Mouse (Mus musculus) ovary, adult 10 weeks (tissue): ENCODE data around the gene Csn1s2b. TPM values are rescaled to one million over a fixed set of nuclear protein-coding genes. Genes with fewer than 3 reads are reported as not detected.

ENCODE experiments used
- polyA plus RNA-seq: library from polyadenylated mRNA; stranded (reverse); fragments of 350-450 nt; fragmentation: Illumina TruSeq; extraction: RNeasy Lipid Tissue Mini Kit (QIAGEN cat#74804); gene quantifications from one replicate; pipeline ENCODE4 v1.2.3, GENCODE M21; 2014

The Csn1s2b gene
- polyA plus RNA-seq = not detected

DNA sequence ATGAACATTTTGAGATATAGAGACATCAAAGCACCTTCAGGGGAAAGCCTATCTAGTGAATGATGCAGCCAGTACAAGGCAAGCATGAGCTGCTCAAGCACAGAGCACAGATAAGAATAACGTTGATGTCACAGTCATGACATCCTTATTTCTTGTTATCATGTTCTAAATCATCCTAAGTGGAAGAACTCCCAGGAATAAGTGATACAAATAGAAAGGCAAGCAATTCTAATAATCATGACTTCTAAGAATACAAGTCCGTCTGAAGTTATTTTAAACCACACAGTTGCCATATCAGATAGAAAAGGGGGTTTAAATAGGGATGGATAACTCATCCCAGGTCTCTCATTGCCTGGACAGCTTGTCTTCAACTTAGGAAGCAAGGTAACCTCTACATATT, at the start of gene Csn1s2b:
Gene Csn1s2b, plus strand, starts transcription at position 301 of the 400 bp plus-strand sequence.

DNA sequence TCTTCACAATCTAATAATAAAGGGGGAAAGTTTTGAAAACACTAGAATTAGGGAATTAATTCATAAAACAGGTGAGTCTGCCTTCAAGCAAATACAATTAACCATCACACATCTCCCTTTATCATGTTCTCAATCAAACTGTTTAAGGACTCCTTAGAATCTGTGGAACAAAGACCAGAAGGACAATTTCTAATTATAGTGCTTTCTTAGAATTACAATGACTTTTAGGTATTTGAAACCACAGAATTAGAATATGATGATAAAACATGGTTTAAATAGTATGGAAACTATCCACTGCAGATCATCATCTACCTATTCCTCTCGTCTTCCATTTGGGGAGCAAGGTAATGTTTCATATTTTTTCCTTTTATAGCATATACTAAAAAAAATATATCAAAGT, 33.6 kb upstream of the Csn1s2b start, which contains the start of gene Csn1s2a:
Gene Csn1s2a, plus strand, starts transcription at position 301 of the 400 bp plus-strand sequence.

DNA sequence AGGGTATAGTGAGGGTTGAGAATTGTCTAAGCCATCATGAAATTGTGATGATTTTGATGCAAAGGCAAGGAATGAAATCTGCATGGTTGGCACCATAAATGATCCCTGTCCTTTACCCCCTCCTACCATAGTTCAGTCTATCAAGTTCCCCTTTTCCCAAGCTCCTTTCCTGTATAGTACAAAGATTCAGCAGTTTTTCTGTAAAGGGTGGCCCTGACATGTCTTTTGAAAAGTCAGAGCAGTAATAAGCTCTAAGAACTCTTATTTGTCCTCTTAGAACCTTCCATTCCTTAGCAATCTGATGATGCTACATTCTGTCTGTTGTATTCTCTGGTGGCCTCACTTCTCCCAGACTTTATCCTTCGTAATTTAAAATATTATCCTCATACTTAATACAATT, 17.5 kb downstream of the Csn1s2b start, which contains the start of gene Prr27:
Gene Prr27, plus strand, starts transcription at position 301 of the 400 bp plus-strand sequence.

Other genes with a start within 250 kb of the Csn1s2b start
- 2.6 TPM for gene Sult1d1, start 239.1 kb upstream of the Csn1s2b start, polyA plus RNA-seq
- gene Sult1e1, start 216.5 kb upstream of the Csn1s2b start, polyA plus RNA-seq = not detected
- gene Csn1s1, start 141.9 kb upstream of the Csn1s2b start, polyA plus RNA-seq = not detected
- gene Csn2, start 108.5 kb upstream of the Csn1s2b start, polyA plus RNA-seq = not detected
- not detected for gene Csn1s2a, start 33.5 kb upstream of the Csn1s2b start, polyA plus RNA-seq
- gene Prr27, start 17.6 kb downstream of the Csn1s2b start, polyA plus RNA-seq = not detected
- gene Odam, start 76.9 kb downstream of the Csn1s2b start, polyA plus RNA-seq = not detected
- gene Csn3, start 117.5 kb downstream of the Csn1s2b start, polyA plus RNA-seq = not detected
- 0.57 TPM for gene 2310003L06Rik, start 161.4 kb downstream of the Csn1s2b start, polyA plus RNA-seq
- not detected for gene Gm28434, start 161.4 kb downstream of the Csn1s2b start, polyA plus RNA-seq
- not detected for gene Cabs1, start 171.4 kb downstream of the Csn1s2b start, polyA plus RNA-seq
- gene Smr3a, start 194.5 kb downstream of the Csn1s2b start, polyA plus RNA-seq = not detected